Mouse (Mus musculus): ENCODE data around the gene Palm3.

DNA sequence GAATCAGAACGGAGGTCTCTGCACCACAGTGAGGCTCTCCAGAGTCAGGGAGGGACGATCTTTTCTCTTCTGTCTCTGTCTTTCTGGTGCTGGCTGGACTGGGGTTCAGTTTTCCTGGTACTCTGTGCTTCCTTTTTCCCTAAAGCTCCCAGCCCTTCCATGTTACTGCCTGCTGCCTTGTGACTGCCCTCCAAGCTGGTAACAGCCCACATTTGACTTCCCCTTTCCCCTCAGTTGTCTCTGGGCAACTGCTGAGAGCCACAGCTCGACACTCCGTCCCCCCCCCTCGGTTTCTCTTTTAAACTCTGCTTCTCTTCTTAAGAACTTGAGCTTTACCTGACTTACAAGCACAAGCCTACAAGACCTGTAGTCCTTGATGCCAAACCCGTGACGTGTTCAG lies 32.0 kb upstream of the Palm3 start:
- no peak for TF ChIP-seq CTCF (IDR thresholded peaks at IDR 0.05)
- TF ChIP-seq EP300 (IDR thresholded peaks at IDR 0.05): no peak

Measured in lung, postnatal 0 days (tissue).